Mouse (Mus musculus) cerebellum, postnatal 10 days (tissue): ENCODE data around the gene Mpp4.

Experiments
- DNase-seq, 2 experiments: peaks; one replicate each; pipeline ENCODE4 v3.0.0; 2021; ENCODE audit warnings: mixed read lengths in 2 of 2

The Mpp4 gene

DNA sequence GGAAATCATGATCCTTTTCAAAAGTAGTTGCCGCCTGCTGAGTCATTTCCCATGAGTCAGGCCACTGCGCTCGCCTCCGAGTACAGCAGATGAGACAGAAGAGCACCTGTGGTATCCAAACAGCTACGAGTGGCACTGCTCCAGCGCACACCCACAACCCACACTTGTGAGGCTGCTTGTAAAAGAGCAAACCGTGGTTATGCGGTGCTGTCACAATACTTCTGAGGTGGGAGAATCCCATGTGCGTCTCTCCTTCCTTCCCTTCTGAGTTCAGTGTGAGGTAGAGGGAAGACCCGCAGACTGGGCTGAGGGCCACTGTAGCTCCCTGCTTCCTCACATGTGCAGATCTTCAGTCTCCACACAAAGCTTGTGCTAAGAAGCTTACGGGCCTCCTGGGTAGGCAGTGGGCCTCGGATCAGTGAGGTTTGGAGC lies at the start of gene Mpp4:
Mpp4 (minus strand) TSS at position 360 of the 432 bp plus-strand sequence.
- peak in 1 of 2 experiments; percentile 23 for DNase-seq

DNA sequence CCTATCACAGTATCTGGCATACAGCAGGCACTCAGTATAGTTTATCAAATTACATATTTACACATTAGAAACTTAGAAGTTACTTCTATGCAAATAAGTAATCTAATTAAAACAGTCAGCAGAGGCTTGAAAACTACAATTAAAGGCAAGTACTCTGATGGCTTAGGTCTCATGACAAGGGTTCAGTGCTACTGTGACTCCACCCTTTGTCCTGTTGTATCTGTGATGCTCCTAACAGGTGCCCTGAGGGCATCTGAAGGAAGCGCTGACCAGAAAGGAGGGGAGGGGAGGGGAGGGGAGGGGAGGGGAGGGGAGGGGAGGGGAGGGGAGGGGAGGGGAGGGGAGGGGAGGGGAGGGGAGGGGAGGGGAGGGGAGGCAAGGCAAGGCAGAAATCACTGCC lies 49.8 kb upstream of the Mpp4 start:
- no peak for DNase-seq

DNA sequence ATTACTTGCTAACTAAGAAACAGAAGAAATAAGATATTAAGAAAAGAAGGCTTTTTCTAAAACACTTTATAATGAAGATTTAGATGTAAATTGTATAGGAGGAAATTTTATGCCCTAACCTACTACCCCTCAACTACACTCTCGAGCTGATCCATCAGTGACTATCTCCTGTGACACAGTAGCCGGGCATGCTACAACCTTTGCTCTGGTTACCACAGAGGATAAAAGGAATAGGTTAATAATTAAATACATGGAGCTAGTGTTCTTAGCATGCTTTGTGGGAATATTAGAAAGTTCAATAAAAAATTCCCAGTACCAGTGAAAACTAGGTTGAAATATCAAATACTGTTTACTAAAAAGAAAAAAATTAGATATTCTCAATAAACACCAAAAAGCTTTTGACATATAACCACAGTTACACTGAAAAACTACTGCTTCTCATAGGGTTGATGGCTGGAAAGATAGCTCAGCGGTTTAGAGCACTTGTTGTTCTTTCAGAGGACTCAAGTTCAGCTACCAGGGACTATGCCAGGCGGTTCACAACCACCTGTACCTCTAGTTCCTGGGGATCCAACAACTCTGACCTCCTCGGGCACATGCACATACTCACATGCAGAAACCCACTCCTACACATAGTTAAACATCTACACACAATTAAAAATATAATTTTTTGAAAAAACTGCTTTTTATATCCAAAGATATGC lies 49.0 kb upstream of the Mpp4 start:
- DNase-seq, result no peak

DNA sequence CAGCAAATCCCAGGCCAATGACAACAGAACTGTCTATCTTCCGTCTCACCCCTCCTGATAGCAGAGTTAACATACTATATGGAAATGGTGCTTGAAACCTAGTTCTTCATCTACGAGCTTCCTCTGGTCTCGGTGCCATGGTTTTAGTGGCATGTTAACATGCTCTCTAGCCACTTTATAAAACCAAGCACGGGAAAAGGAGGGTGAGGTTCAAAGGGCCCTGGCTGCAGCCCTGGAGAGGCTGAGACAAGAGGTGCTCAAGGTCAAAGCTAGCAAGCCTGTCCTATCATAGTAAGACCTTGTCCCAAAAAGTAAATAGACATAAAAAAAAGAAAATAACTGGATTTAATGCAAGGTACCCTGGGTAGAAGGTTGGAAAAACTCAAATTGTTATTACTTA lies 48.5 kb upstream of the Mpp4 start:
- DNase-seq, result no peak

DNA sequence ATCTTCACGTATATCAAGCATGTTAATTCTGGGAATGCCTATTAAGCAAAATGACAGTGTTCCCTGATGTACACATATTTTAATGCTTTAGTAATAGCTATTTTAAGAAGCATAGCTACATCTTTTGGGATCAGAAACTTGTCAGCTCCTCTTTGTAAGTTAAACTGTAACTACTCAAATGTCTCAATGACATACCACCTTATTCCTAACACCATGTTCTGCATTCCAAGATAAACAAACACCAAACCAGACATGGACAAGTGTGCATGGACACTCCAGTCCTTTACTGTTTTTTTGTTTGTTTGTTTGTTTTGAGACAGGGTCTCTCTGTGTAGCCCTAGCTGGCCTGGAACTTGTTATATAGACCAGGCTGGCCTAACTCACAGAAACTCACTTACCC lies 45.1 kb upstream of the Mpp4 start:
- DNase-seq, result no peak

DNA sequence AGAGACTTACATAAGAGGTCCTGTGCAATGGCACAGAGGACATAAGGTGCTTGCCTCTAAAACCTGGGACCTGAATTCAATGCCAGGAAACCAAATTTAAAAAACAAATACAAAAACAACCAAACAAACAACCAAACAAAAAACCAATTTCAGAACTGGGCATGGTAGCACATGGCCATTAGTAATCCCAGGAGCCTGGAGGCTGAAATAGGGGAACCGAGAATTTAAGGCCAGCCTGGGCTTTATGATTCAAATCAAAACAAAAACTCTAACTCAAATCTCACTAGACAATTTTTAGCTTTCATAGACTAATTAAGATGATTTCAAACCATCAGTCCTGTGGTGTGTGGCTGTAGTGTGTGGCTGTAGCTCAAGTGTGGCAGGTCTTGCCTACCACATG lies 41.3 kb upstream of the Mpp4 start:
- DNase-seq, result no peak

DNA sequence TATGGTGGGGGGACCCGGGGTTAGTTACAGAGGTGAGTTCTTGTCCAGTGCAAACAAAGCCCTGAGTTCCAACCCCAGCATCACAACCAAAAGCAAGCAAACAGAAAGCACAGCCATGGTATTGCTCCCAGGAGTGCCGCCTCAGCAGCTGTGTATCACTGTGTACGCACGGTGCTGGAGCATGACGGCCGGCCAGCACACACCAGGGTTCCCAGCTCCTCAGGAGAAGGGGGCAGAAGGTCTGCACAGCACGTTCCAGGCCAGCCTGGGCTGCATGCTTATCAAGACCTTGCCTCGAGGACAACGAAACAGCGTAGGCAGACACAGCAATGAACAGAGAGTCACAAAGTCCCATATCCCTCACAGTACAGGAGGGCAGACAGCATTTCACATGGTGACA lies 39.2 kb upstream of the Mpp4 start:
- DNase-seq, result no peak

DNA sequence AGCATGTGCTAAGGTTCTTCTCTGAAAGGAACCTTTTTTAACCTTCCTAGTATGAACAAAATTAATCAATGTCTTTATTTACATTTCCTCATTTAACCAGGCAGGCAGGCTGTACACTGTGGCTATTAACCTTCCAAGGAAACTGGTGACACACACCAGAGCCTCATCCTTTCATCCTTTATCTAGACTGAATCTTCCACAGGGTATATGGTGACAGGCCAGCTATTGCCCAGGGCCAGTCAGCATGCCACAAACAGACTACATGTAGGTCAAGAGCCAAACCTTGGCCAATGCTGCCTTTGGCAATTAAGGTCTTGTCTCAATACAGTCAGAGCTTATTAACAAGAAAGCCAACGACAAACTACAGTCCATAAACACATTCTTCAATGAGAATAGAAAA lies 38.4 kb upstream of the Mpp4 start:
- no peak for DNase-seq

DNA sequence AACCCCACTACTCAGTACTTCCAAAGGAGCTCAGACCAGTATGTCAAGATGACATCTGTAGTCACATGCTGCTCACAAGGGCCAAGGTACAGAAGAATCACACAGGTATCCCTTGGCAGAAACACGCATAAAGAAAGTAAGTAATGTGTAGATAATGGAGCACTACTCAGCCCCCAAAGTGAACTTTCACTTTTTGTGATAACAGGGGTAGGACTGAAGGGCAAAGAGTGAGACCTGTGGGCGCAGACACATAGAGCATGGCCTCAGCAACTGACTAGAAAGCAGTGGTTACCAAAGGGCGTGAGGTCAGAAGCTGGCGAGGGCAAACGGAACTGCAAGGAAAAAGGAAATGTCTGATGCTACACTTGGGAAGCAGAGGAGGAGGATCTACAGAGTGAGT lies 37.8 kb upstream of the Mpp4 start:
- DNase-seq, result no peak

DNA sequence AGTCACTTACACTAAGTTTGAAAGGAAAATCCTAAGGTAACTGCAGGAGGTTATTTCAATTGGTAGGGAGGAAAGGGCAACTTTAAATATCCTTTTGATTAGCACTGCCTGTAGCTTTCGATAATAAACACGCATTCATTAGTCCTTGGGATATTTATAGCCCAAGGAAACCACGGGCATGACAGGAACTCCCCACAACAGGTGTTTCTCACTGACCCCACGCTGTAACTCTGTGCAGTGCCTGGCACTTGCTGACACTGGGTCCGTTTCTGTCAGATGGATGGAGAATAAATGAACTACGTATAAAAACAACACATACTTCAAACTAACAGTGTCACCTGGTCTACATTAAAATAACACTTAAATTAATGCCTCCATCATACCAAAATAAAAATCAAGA lies 31.8 kb upstream of the Mpp4 start:
- no peak for DNase-seq

DNA sequence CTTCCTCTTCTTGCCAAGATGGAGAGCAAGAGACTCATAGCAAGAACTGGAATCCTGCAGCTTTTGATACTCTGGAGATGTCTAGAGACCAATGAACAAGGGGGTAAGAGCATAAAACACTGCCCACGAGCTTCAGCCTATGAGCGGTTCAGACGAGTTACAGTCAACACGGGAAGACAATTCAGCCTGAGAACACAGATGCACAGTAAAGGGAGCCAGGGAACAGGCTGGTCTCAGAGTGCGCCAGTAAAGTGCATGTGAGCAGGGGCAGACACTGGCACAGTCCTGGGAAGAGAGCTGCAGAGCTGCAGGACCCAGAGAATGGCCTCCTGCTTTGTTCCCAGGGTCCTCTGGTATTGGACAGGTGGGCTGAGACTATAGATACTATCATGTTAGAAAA lies 24.6 kb upstream of the Mpp4 start:
- DNase-seq, result peak in 1 of 2 experiments; percentile 19

DNA sequence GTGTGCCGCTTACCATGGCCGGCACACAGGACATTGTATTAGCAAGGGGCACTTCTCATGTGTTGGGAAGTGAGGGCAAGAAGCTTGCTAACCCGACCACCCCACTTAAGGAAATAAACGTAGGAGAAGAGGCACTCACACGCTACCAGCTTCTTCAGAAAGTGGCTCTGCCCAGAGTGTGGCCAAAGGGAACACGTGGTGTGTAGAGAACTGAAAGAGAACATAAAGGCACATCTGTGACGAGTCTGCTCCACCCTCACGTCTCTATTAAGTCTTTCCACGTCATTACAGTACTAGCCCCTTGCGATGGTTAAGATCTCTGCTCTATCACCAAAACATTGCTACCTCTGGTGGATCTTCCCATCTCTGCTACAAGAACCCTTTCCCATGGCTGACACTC lies 23.1 kb upstream of the Mpp4 start:
- DNase-seq, result no peak

DNA sequence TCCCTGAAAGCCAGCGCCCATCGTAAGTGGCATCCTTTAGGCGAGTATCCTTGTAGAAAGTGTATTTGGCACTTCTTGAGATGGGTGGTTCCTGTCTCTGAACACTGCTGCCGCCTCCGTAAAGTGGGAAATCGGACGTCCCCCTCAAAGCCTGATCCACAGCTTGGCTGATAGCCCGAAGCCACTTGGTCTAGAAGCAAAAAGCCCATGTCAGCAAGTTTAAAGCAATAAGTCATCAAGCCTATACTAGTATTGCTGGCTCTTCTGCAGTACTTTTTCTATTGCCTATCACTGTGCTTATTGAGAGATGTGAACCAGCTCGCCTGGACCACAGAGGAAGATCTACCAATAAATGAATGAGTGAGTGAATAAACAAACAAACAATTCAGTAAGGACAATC lies 22.2 kb upstream of the Mpp4 start:
- no peak for DNase-seq

DNA sequence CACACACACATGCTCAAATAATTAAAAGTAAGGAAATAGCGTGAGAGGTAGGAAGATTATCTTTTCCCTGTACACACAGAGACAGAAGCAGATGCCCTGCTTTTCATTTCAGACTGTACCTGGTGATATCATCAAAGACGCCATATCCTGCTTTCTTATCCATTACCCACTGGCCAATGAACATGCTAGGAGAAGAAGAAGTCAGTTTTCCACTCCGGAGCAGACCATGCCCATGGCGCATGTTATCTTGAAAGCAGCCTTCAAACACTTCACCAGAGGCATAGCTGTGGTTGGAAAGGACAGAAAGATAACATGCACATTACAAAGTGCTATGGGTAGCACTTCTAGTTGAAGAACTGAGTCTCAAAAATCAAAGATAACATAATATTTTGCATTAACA lies 19.9 kb upstream of the Mpp4 start:
- DNase-seq, result no peak

DNA sequence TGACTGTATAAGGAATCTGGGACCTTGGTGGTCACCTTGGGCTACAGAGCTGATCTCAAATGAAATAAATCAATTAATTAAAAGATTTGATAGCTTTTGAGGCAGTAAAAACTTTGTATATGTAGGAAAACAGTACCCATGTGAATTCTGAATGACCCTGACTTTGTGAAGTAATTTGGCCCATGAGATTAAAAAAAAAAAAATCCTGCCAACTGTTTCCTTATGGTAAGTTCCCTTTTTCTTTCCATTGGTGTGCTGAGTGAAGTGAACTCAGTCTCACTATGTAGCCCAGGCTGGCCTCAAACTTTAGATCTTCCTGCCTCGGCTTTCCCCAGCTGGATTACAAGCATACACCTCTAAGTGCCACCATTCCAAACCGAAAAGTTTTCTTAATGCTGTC lies 19.2 kb upstream of the Mpp4 start:
- no peak for DNase-seq

DNA sequence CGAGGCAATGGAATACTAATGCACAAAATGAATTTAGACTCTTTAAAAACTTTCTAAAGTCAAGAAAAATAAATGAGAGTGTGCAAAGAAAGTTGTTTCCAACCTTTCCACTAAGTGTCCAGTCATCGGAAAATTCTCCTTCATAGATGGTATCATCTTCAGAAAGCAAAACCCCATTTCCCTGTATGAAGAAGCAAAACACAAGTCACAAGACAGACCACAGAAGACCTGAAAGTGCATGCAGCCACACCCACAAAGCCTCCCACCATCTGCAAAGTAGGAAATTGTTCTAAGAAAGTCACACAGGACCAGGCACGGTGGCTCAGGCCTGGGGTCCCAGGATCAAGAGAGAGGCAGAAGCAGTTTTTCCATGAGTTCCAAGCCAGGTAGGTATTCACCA lies 16.8 kb upstream of the Mpp4 start:
- no peak for DNase-seq

DNA sequence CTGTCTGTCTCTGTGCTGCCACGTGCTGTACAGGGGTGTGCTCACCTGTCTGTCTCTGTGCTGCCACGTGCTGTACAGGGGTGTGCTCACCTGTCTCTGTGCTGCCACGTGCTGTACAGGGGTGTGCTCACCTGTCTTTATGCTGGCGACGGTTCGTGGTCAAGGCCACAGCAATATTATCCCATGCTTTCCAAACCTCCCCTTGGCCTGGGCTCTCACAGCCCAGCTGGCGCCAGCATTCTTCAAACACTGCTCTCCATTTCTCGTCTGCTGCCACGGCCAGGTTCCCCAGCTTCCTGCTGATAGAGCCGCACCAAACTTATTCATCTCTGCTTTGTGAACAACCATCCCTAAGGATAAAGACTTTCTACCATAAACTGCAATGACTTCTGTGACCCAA lies 15.2 kb upstream of the Mpp4 start:
- DNase-seq, result no peak

DNA sequence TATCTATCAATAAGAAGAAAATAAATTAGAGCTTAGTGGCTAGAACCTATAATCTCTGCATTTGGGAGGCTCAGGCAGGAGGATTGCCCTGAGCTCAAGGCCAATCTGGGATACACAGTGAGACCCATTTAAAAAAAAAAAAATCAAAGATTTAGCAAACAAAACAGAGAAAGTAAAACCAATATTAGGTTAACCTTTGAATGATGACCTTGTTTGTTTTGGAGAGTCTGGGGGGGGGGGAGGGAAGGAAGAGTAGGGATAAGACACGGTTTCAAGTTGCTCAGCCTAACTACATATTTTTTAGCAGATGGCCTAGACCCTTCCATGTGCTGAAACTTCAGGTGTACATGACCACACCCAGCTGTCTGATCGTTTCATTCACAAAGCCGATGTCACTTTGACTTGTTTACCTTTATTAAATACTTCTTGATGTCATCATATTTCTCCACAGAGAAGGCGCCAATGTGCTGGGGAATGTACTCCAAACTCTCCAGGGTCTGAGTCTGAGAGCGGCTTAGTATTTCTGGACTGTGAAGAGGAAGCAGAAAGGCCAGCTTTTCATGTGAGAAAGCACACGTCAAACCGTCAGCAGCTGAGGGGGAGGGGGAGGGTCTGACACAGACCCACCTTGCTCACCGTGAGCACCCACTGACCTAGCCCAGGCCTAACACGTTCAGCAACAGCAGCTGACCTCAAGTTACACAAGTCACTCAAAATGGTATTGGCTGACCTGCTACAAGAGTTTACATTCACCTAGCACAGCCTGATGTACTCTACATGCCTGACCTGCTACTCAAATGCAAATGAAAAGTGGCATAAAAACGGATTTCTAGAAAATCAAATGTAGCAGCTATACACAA lies 11.6 kb upstream of the Mpp4 start:
- no peak for DNase-seq

DNA sequence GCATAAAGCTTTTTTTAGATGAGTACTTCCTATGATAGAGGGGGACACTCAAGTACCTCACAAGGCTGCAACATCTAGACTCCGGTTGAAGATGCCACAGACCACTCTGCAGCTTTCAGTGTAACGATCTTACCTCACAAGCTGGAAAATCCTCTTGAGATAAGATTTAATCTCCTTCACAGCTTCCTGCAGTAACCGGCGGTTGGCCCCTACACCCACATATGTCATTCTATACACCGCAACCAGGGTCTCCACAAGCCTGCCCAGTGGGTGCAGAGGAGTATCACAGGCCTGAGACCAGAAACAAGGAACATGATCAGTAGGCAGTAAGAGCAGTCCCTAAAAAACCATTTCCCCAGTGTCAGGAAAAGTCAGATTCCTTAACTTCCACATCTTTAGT lies 9.8 kb upstream of the Mpp4 start:
- no peak for DNase-seq

DNA sequence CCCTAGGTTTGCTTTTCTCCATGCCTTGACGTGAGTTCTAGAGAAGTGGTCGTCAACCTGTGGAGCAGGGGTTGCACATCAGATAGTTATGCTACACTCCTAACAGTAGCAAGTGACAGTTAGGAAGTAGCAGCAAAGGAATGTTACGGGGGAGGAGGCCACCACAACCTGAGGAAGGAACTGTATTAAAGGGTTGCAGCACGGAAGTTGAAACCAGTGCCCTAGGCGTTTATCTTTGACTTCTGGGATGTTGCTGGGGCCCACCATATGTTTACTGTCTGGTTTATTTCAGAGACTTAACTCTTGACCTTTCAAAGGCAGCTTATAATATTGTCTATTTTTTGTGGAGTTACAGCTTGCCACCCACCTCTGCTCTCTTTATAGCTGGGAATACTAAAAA lies 8.7 kb upstream of the Mpp4 start:
- DNase-seq, result no peak

DNA sequence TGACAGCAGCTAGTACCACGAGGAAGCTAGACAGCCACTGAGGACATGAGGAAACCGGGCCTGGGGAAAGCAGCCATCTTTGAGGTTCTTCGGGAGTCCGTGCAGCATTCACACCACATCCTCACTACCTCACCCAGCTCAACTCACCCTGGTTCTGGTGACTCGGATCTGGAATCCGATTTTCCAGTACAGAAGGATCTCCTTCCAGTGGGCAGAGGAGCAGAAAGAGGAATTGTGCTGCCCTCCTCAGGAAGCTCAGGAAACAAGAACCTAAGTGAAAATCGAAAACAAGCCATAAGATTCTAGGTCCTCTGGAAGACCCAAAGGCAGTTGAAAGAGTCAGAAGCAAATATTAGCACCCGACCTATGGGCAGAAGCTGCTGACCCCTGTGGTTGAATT lies 7.1 kb upstream of the Mpp4 start:
- no peak for DNase-seq

DNA sequence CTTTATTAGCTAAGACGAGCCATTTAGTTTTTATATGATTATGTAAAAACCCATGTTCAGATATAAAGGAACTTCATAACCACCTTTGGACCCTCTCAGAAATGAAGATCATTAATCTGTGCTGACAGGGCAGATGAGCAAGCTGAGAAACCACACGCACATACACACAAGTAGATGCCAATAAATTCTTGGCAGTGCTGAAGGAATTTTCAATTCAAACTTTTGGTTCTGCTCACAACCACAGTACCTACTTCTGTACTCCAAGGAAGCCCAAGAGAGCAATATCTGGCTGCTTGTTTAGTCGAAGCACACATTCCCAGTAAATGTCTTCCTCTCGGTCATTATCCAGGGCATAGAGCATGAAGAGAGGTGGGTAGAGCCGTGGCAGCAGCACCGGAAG lies 6.4 kb upstream of the Mpp4 start:
- DNase-seq, result no peak

DNA sequence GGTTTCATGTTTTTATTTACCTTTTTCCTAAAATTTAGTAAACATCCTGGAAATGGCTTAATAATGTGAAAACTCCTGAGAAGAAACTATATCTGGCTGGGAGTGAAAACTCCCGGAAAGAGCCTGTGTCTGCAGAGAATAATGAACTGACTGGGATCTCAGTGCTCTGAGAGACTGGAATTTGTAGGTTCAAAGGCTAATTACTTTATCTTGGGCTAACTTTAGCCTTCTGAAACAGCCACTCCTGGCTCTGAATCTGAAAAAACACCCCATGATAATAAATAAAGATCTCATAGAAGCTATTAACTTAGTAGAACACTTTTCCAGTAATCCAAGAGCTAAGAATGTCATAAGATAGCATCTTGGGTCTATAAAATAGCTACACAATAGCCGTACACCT lies 5.4 kb upstream of the Mpp4 start:
- no peak for DNase-seq

DNA sequence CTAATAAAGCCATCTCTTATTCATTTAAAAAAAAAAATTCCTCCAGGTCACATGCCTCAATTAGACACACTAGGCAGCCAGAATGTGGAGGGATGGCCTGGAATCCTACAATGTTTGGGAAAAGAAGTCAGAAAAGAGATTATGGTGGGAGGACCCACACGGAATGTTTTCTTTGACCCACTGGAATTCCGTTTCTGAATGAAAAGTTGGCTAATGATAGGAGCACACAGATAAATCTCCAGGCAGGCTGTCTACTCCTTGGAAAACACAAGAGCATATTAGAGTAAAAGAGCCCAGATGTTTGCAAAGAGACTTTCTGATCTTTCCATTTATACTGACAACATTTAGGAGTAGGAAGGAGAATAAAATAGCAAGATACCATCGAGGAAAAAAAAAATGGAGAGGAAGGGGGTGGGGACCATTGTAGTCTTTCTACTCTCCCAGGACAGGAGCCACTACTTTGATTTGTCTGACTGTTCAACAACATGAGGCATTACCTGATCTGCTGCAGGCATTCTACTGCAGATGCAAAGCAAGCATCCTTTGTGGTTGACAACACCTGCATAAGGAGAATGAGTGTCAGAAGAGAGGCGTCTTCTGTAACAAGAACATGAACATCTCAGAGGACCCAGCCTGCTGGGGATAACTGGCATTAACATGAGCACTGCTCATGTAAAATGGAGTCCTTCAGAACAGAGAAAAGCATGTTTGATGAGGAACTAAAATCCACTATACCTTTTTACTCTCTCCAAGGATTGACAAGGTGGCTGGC lies 4.7 kb upstream of the Mpp4 start:
- no peak for DNase-seq
